7 mouse cellular contexts compared by ENCODE assay signal in genomic region chr14:45529411-45530363, GRCm38 (mm10). TPM values are rescaled to one million over a fixed set of nuclear protein-coding genes. Genes with fewer than 3 reads are reported as not detected.
DNase-seq lines count a peak whose midpoint lies in the region; ATAC-seq and TF ChIP-seq lines count a peak whose summit lies in the region.

Fermt2 (minus strand) TSS chr14:45530118.

- peak; percentile 52 for ATAC-seq in granulocyte monocyte progenitor cell, adult 5-6 weeks (replicated peaks; ENCODE audit: poor library complexity, severe bottlenecking)
- peak; percentile 86 for ATAC-seq in midbrain, embryonic 14.5 days (ENCODE audit: low FRiP score, low TSS enrichment)
- peak; percentile 90 for ATAC-seq in stomach, embryonic 16.5 days (ENCODE audit: insufficient read depth, low FRiP score)

- no peak for TF ChIP-seq CTCF in bone marrow, adult 2 months (IDR thresholded peaks at IDR 0.05; ENCODE audit: control insufficient read depth, insufficient read depth, low read length)

- peak within 1 kb of the TSS; percentile 77 for H3K4me2 ChIP-seq in midbrain, embryonic 14.5 days (ENCODE audit: low read length)
- peak within 1 kb of the TSS; percentile 80 for H3K4me2 ChIP-seq in stomach, embryonic 16.5 days (ENCODE audit: low read depth, low read length)

- H3K27ac ChIP-seq in bone marrow, adult 2 months (ENCODE audit: control insufficient read depth, insufficient read depth, low read depth, low read length, poor library complexity), result peak within 1 kb of the TSS; percentile 0; the same call in 1 of the 2 replicates
- peak within 1 kb of the TSS; percentile 98 for H3K27ac ChIP-seq in embryonic facial prominence, embryonic 10.5 days (replicated peaks)
- H3K27ac ChIP-seq in limb, embryonic 10.5 days, result peak within 1 kb of the TSS; percentile 98
- peak within 1 kb of the TSS; percentile 90 for H3K27ac ChIP-seq in midbrain, embryonic 14.5 days (replicated peaks; ENCODE audit: low read depth, low read length)
- peak within 1 kb of the TSS; percentile 95 for H3K27ac ChIP-seq in stomach, embryonic 16.5 days (ENCODE audit: low read length)

- WGBS in bone marrow, adult 2 months, result 2% methylated on average over 118 of the region's 126 CpGs
- under 1% methylated on average over 119 of the region's 126 CpGs for WGBS in embryonic facial prominence, embryonic 10.5 days
- 1% methylated on average over 124 of the region's 126 CpGs for WGBS in limb, embryonic 10.5 days
- 1% methylated on average over 76 of the region's 126 CpGs for WGBS in midbrain, embryonic 14.5 days
- WGBS in stomach, embryonic 16.5 days, result under 1% methylated on average over 88 of the region's 126 CpGs

- H3K27me3 ChIP-seq in embryonic facial prominence, embryonic 10.5 days (replicated peaks; ENCODE audit: low read depth, poor library complexity, severe bottlenecking), result no peaks in the 10 kb centered on the region
- no peaks in the 10 kb centered on the region for H3K27me3 ChIP-seq in limb, embryonic 10.5 days (ENCODE audit: low read depth, poor library complexity, severe bottlenecking)
- H3K27me3 ChIP-seq in midbrain, embryonic 14.5 days (ENCODE audit: control insufficient read depth, insufficient read depth, low read length), result no peaks in the 10 kb centered on the region
- no peaks in the 10 kb centered on the region for H3K27me3 ChIP-seq in stomach, embryonic 16.5 days (ENCODE audit: control insufficient read depth, insufficient read depth, low read length)

- no peaks in the 10 kb centered on the region for H3K9me3 ChIP-seq in embryonic facial prominence, embryonic 10.5 days
- H3K9me3 ChIP-seq in limb, embryonic 10.5 days (replicated peaks), result no peaks in the 10 kb centered on the region
- no peaks in the 10 kb centered on the region for H3K9me3 ChIP-seq in midbrain, embryonic 14.5 days (ENCODE audit: control insufficient read depth, low read length)
- no peaks in the 10 kb centered on the region for H3K9me3 ChIP-seq in stomach, embryonic 16.5 days (replicated peaks; ENCODE audit: control insufficient read depth, low read length)

- peaks cover 5% of the 10 kb centered on the region for H3K36me3 ChIP-seq in embryonic facial prominence, embryonic 10.5 days (replicated peaks)
- H3K36me3 ChIP-seq in limb, embryonic 10.5 days, result peaks cover 11% of the 10 kb centered on the region; the same call in 1 of the 2 replicates
- no peaks in the 10 kb centered on the region for H3K36me3 ChIP-seq in midbrain, embryonic 14.5 days (ENCODE audit: control insufficient read depth, insufficient read depth, low read length)
- no peaks in the 10 kb centered on the region for H3K36me3 ChIP-seq in stomach, embryonic 16.5 days (ENCODE audit: control insufficient read depth, insufficient read depth, low read length)

- H3K4me3 ChIP-seq in bone marrow, adult 2 months (replicated peaks; ENCODE audit: control insufficient read depth, low read depth, low read length), result peak within 1 kb of the TSS; percentile 27
- peak within 1 kb of the TSS; percentile 84 for H3K4me3 ChIP-seq in embryonic facial prominence, embryonic 10.5 days
- H3K4me3 ChIP-seq in limb, embryonic 10.5 days, result peak within 1 kb of the TSS; percentile 90
- peak within 1 kb of the TSS; percentile 79 for H3K4me3 ChIP-seq in midbrain, embryonic 14.5 days (replicated peaks; ENCODE audit: low read depth, low read length)
- peak within 1 kb of the TSS; percentile 77 for H3K4me3 ChIP-seq in stomach, embryonic 16.5 days (replicated peaks; ENCODE audit: low read length)

- H3K9ac ChIP-seq in midbrain, embryonic 14.5 days (replicated peaks; ENCODE audit: low read length), result peak within 1 kb of the TSS; percentile 78
- H3K9ac ChIP-seq in stomach, embryonic 16.5 days (ENCODE audit: low read length), result peak within 1 kb of the TSS; percentile 86

- TF ChIP-seq POLR2A in bone marrow, adult 2 months (IDR thresholded peaks at IDR 0.05; ENCODE audit: borderline replicate concordance, control insufficient read depth, low read depth, low read length), result no peak

- H3K4me1 ChIP-seq in bone marrow, adult 2 months (ENCODE audit: control insufficient read depth, insufficient read depth, low read length), result no peaks in the 10 kb centered on the region
- H3K4me1 ChIP-seq in embryonic facial prominence, embryonic 10.5 days, result peaks cover 35% of the 10 kb centered on the region
- peaks cover 26% of the 10 kb centered on the region for H3K4me1 ChIP-seq in limb, embryonic 10.5 days
- H3K4me1 ChIP-seq in midbrain, embryonic 14.5 days (ENCODE audit: control insufficient read depth, insufficient read depth, low read length), result peaks cover 21% of the 10 kb centered on the region; the same call in 1 of the 2 replicates
- H3K4me1 ChIP-seq in stomach, embryonic 16.5 days (ENCODE audit: control insufficient read depth, insufficient read depth, low read length), result peaks cover 3% of the 10 kb centered on the region; the same call in 1 of the 2 replicates

- DNase-seq in embryonic facial prominence, embryonic 10.5 days (ENCODE audit: low spot score), result peak; percentile 92
- peak; percentile 89 for DNase-seq in kidney, adult 11 months
- DNase-seq in limb, embryonic 10.5 days (ENCODE audit: low spot score), result peak; percentile 91
- DNase-seq in midbrain, embryonic 14.5 days, result peak; percentile 89

RNA-seq across cellular contexts. Expression of gene Fermt2, which starts in this region (rescaled TPM):
- 4.9 and 19.3 TPM in 2 replicates for polyA plus RNA-seq in bone marrow, adult 2 months (2011; ENCODE audit: insufficient read depth, insufficient read length, low replicate concordance, missing spikeins)
- 83.7 and 99.7 TPM in 2 replicates for polyA plus RNA-seq in embryonic facial prominence, embryonic 10.5 days (2016; fragmentation: Nextera tagmentation; extraction: Ambion mirVana)
- total RNA-seq in granulocyte monocyte progenitor cell, adult 5-6 weeks (2014; fragmentation: Nextera tagmentation), result not detected in 2 replicates
- not detected in 2 replicates for total RNA-seq in granulocyte monocyte progenitor cell, adult 5-6 weeks (2017)
- polyA plus RNA-seq in limb, embryonic 10.5 days (2016; fragmentation: Nextera tagmentation; extraction: Ambion mirVana), result 118 and 128 TPM in 2 replicates
- polyA plus RNA-seq in midbrain, embryonic 14.5 days (2014; fragmentation: Nextera tagmentation; extraction: Ambion mirVana), result 49.1 and 63.8 TPM in 2 replicates
- polyA plus RNA-seq in stomach, embryonic 16.5 days (2015; fragmentation: Nextera tagmentation; extraction: Ambion mirVana), result 213 and 235 TPM in 2 replicates

Comparison
In these comparisons a context has a peak if more than half of its experiments do, and no peak if none do; other contexts are left out.
1. Peak in every context shown above with its lines: DNase-seq, ATAC-seq, H3K4me3 ChIP-seq and H3K27ac ChIP-seq.
2. Peak in ATAC-seq in granulocyte monocyte progenitor cell, adult 5-6 weeks; RNA of the gene not detected or under 1 TPM.
3. H3K27ac ChIP-seq: peak in every context shown above with its lines; median percentile 98 in embryonic facial prominence, embryonic 10.5 days; 98 in limb, embryonic 10.5 days; 95 in stomach, embryonic 16.5 days; 90 in midbrain, embryonic 14.5 days; 0 in bone marrow, adult 2 months.
4. H3K4me3 ChIP-seq: peak in every context shown above with its lines; median percentile 90 in limb, embryonic 10.5 days; 84 in embryonic facial prominence, embryonic 10.5 days; 79 in midbrain, embryonic 14.5 days; 77 in stomach, embryonic 16.5 days; 27 in bone marrow, adult 2 months.